Mouse (Mus musculus): ENCODE results near the gene March4.

The March4 gene

GRCm38 (mm10) chr1:72536611-72537351, at the start of gene March4:
Gene March4, minus strand, starts transcription at chr1:72536930.
- DNase-seq, result peak; percentile 6 to 25

DNA sequence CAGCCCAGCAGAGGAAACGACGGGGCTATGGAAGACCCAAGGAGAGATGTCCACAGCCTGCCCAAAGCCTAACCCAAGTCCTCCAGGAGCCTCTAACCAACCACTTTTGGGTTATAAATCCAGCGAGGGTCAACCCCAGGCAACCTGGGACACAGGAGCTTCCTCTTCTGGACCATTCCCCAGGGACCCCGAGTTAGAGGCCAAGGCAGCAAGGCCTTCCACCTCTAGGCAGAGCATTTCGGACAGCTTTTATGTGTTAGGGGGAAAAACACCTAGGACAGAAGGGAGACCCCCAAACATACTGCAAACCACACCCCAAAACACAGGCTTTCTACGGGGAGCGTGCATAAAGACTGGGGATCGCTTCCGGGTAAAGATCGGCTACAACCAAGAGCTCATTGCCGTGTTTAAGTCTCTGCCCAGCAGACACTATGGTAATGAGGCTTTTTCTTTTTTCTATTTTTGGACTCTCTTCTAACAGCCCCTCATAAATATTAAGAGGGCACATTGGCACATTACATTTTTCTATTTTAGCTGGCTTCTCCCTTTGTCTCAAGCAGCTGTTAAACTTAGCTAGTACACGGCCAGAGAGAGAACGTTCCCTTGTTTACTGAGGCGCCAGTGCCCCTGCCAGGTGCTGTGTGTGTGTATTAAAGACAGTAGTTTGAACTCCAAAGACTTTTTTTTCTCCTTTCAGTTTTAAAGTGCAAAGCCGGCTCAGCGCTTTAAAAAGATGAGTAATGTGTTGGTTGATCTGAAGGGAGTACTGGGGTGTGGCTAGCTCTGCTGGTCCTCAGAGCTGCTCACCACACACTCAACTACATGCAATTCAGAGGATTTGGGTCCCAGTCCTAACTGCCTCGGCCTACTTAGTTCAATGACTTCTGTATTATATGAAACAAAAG, 49.5 kb upstream of the March4 start:
- no peak for DNase-seq

- DNase-seq, result no peak
Measured at GRCm38 (mm10) chr1:72583906-72584305, 47.2 kb upstream of the March4 start.

GRCm38 (mm10) chr1:72582947-72583731, 46.4 kb upstream of the March4 start, which contains the start of gene Smarcal1:
Gene Smarcal1, plus strand, starts transcription at chr1:72583251.
- peak; percentile 97 for DNase-seq

- no peak for DNase-seq
Measured at GRCm38 (mm10) chr1:72578806-72579205, 42.1 kb upstream of the March4 start.

- no peak for DNase-seq
Measured at GRCm38 (mm10) chr1:72578351-72578750, 41.6 kb upstream of the March4 start.

- DNase-seq, result no peak
Measured at GRCm38 (mm10) chr1:72577481-72577922, 40.8 kb upstream of the March4 start.

GRCm38 (mm10) chr1:72575121-72575520, 38.4 kb upstream of the March4 start:
- DNase-seq, result no peak

GRCm38 (mm10) chr1:72574608-72575007, 37.9 kb upstream of the March4 start:
- DNase-seq, result no peak

- no peak for DNase-seq
Measured at GRCm38 (mm10) chr1:72574047-72574446, 37.3 kb upstream of the March4 start.

- no peak for DNase-seq
Measured at GRCm38 (mm10) chr1:72568725-72569124, 32.0 kb upstream of the March4 start.

- no peak for DNase-seq
Measured at GRCm38 (mm10) chr1:72567056-72567455, 30.3 kb upstream of the March4 start.

GRCm38 (mm10) chr1:72564334-72564962, 27.7 kb upstream of the March4 start:
- DNase-seq, result no peak

DNA sequence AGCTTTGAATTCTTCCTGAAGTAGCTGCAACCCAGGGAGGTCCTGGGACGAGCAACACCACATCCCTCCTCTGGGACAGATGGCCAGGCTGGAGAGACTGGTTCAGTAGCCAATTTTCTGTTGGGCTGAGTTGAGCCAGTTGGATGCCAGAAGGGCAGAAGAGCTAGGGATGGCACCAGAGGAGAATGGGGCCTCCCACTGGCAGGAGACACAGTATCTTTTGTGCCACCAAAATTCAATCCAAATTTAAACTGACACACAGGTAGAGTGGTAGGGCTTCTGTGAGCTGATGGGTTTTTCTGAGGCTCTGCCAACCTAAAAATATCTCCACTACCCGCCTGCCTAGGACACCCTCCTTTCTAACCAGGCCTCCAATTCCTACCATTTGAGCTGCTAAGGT, 21.9 kb upstream of the March4 start:
- DNase-seq, result no peak

DNA sequence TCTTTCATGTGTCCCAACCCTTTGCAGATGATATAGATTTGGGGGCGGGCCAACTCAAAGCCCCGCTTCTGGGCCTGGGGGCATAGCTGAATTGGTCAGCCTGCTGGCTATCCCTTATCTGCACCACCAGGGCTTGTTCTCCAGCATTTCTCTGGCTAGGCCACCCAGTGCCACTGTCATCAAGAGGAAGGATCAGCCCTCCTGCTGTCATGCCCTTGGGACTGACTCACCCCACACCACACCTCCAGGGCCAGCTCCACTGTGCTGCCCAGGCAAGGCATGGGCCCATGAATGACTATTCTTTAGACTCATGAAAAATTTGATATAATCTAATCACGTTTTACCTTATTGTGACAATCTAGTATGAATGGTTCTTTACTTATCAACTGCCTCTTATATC, 19.7 kb upstream of the March4 start:
- DNase-seq, result no peak

DNA sequence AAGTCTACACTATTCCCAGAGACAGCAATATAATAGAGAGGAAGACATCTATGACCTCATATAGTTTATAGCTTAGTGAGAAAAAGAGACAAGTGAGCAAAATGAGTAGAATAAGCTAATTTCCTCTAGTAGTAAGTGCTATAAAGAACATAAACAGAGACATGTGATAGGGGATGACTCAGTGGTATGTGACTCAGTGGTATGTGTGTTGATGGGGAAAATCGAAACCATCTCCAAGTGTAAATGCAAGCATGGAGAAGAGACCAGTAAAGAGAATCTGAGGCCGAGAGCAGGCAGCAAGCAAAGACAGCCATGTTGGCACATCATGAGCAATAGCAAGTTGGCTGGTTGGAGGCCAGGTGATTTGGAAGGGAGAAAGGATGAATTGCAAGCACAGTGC, 13.6 kb upstream of the March4 start:
- no peak for DNase-seq

DNA sequence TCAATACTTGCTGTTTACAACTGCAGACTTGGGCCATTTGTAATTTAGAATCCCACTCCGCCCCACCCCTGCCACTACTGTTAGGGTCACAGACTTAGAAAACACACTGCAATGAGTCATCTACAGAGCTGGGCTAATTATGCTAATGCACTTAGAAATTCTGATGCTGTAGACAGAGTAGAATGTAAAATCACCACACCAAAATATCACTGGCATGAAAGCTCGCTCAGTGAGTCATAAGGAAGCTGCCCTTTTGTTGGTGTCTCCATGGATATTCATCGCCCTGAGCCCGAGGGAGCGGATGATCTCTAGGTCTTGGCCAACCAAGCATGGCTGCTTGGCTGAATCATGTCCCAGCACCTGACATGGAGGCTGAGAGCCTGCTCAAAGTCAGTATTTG, 1.5 kb upstream of the March4 start:
- no peak for DNase-seq

DNA sequence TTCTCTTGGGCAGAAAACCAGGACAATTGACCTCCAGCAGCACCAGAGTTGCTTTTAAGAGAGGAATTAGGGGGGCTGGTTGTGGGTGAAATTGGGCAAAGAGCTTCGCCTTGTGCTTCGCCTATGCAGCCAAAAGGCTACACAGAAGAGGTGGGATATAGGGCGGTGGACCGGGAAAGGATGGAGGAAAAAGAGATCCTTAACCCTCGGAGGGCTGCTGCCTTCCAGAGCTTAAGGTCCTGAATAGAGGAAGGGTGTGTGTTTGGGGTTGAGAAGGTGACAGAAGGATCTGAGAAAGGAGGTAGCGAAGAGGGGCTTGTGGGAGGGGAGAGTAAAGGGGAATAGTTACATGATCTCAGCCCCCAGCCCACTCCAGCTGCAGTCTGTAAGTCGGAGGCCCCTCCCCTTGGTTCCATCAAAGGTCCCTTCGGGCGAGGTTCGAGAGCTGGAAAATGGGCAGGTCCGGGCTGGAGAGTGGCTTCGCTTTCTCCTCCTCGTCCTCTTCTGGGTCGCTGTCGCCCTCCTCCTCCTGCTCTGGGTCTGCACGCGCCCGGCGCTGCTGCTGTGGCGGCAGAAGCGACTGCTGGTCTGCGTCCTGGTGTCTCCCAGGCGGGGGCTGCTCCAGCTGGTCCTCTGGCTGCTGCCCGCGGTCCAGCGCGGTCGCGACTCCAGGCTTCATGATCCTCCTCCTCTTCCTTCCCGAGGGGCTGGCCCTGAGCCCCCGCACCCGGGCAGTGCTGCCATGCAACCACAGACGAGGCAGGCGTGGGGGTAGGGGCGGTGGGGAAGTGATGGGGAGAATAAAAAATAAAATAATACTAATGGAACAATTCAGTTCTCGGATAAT, 782 bp downstream of the March4 start:
- no peak for DNase-seq

- no peak for DNase-seq
Measured at GRCm38 (mm10) chr1:72533439-72533838, 3.3 kb downstream of the March4 start.

GRCm38 (mm10) chr1:72532926-72533325, 3.8 kb downstream of the March4 start:
- DNase-seq, result no peak

DNA sequence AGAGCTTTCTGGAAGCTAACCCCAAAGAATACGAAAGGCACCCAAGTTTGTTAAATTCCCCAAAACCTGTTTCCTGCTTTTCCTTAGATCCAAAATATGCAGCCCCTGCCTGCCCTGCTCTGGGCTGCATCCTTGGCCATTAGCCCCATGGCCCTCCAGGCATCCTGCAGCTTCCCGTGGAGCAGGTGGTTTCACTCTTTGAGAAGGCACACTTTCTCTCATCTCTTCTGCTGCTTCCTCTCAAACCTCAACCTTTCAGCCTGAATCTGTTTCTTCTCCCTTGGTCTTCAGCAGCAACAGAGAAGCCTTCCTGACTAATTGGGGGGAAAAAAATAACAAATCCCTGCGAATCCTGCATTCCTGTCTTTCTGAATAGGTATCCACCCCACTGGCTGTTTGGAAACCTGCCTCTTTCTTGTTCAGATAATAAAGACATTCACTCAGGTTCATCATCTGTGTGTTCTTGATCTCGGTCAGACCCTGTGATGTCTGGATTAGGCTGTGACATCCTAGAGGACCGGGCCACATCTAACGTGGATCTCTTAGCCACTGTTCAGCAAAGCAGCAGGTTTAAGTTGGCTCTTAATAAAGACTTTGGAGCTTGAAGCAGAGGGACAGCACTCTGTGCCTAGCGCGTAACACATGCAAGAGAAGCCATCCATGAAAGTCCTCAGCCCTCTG, 6.1 kb downstream of the March4 start:
- no peak for DNase-seq

Data from kidney, adult 8-10 months (tissue).